Mouse (Mus musculus) Muller cell, postnatal 12 days (primary cell): ENCODE measurements around the gene Alox12.

ENCODE experiments used
- DNase-seq: peaks from one replicate; pipeline ENCODE4 v3.0.0-alpha.2; 2015; ENCODE audit errors: inconsistent ontology term

Alox12 gene

GRCm38 (mm10) chr11:70193354-70194285 lies 61.5 kb downstream of the Alox12 start:
- DNase-seq: peak; percentile 80

GRCm38 (mm10) chr11:70192157-70192556 lies 63.0 kb downstream of the Alox12 start:
- DNase-seq: peak; percentile 13
